Mouse (Mus musculus): Measurements from ENCODE around the gene Ntm.

- no peak for TF ChIP-seq POLR2A (IDR thresholded peaks at IDR 0.05; ENCODE audit: borderline replicate concordance, extremely low read depth, insufficient read depth, insufficient read length, poor library complexity, severe bottlenecking)
- TF ChIP-seq CTCF (IDR thresholded peaks at IDR 0.05; ENCODE audit: borderline replicate concordance, extremely low read depth, insufficient read depth, insufficient read length) = no peak
Observed at GRCm38 (mm10) chr9:29834911-29835310, 128.0 kb downstream of the Ntm start.
